Mouse (Mus musculus) small intestine, adult 2 months (tissue): ENCODE measurements around the gene Cnnm1.

ENCODE experiments used
- CTCF ChIP-seq: fragments of 200-500 bp; IDR thresholded peaks from 2 replicates; pipeline ENCODE4 v1.5.1; 2012; ENCODE audit warnings: low read depth, mild to moderate bottlenecking, control low read depth, inconsistent platforms, low read length, moderate library complexity, mixed read lengths; ENCODE audit not compliant: insufficient replicate concordance, insufficient read length; ENCODE audit errors: extremely low read depth
- POLR2A ChIP-seq: fragments of 200-500 bp; IDR thresholded peaks from 2 replicates; pipeline ENCODE4 v1.6.1; 2012; ENCODE audit warnings: low read depth, mild to moderate bottlenecking, control low read depth, inconsistent platforms, low read length, moderate library complexity

DNA sequence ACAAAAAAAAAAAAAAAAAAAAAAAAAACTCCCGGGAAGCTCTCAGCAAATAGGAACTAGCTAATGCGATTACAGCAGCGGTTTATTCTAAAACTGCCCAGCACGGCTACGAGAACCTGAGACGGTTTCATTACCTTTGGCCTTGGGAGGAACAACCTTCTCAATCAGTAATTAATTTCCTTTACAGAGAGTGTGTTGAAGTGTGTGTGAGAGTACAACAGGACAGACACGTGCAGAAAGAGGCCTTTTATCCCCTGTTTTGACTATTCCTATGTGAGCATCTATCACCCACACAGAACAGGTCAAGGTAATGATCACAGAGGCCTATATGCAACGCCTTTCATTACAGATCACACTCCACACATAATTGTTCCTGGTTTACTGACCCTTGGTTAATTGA is 81.1 kb downstream of the Cnnm1 start:
- TF ChIP-seq CTCF (no peak), POLR2A (no peak)
